Mouse (Mus musculus) urinary bladder, postnatal 14 days (tissue): ENCODE results near the gene Zzef1.

Source experiments
- DNase-seq: peaks from one replicate; pipeline ENCODE4 v3.0.0; 2021; ENCODE audit warnings: low spot score

Zzef1 gene

DNA sequence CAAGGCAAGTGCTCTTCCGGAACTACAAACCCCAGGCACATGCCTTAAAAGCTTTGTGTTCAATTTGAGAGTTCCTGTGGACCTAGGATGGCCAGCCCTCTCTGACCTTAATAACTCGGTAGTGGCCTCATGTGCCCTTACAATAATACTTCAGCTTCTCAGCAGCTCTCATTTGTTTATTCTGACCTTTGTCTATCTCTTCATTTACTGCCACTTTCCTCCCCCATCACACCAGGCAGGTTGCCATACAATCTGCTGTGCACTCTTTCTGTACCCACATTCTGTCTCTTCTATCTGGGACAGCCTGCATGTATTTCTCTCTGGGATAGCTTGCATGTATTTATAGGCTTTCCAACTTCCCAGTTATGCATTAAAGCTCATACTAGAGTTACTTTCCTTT is 10.5 kb downstream of the Zzef1 start:
- no peak for DNase-seq

- no peak for DNase-seq
Measured at GRCm38 (mm10) chr11:72807992-72808391, 12.0 kb downstream of the Zzef1 start.

DNA sequence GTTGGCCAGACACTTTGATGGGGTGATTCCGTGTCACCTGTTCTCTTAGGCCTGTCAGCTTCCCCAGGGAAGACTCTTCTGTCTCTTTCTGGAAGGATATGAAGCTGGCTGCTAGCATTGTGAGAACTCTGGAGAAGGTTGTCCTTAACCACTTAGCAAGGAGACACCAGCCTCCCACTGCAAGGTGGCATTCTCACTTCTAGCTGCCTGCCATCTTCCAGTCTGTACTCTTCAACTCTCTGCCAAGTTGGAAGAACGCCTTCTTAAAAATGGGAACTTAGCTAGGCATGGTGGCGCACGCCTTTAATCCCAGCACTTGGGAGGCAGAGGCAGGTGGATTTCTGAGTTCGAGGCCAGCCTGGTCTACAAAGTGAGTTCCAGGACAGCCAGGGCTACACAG is 17.7 kb downstream of the Zzef1 start:
- DNase-seq, result no peak

DNA sequence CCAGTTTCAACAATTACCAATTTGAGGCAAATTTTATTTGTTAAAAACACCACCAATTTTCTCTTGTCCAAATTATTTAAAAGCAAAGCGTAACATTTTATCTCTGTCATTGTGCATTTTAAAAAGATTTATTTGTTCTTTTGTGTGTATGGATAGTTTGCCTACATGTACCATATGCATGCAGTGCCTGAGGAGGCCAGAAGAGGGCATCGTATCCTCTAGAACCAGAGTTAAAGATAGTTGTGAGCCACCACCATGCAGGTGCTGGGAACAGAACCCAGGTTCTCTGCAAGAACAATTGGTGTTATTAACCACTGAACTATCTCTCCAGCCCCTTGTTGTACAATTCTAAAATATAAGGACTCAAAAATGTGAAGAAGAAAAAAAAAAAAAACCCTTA is 18.2 kb downstream of the Zzef1 start:
- no peak for DNase-seq

DNA sequence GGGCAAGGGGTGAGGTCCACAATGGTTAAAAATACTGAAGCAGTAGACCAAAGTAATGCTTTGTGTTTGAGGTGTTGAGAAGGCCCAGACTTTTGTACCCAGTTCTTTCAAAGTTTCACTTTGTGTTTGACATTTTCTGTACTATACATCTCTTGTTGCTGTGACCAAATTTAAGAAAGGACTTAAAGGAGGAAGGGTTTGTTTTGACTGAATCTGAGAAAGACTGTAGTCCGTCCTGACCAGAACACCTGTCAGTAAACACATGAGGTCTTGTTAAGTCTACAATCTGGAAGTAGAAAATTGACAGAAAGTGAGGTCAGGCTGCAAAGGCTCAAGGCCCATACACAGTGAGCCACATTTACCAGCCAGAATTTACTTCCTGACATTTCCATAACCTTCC is 20.8 kb downstream of the Zzef1 start:
- no peak for DNase-seq

- DNase-seq, result no peak
Measured at GRCm38 (mm10) chr11:72818067-72818466, 22.0 kb downstream of the Zzef1 start.

- DNase-seq, result no peak
Measured at GRCm38 (mm10) chr11:72821041-72821440, 25.0 kb downstream of the Zzef1 start.

GRCm38 (mm10) chr11:72829869-72830268 is 33.8 kb downstream of the Zzef1 start:
- no peak for DNase-seq

DNA sequence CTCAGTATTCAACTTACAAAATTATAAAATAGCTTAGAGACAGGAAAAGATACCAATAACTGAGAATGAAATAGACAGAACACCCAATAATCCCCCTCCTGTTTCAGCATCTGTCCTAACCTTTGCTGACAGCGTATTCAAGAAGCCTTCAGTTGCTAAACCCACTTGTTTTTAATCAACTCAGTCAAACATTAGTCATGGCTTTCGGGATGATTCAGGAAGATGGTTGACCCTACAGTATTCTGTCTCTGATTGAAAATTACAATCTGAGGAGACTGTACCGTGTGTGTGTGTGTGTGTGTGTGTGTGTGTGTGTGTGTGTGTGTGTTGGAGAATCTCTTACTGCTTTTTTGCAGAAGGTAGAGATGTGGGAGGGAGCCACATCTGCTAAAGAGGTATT is 46.7 kb downstream of the Zzef1 start:
- DNase-seq, result no peak

- peak; percentile 11 for DNase-seq
Measured at GRCm38 (mm10) chr11:72843576-72843975, 47.5 kb downstream of the Zzef1 start.

DNA sequence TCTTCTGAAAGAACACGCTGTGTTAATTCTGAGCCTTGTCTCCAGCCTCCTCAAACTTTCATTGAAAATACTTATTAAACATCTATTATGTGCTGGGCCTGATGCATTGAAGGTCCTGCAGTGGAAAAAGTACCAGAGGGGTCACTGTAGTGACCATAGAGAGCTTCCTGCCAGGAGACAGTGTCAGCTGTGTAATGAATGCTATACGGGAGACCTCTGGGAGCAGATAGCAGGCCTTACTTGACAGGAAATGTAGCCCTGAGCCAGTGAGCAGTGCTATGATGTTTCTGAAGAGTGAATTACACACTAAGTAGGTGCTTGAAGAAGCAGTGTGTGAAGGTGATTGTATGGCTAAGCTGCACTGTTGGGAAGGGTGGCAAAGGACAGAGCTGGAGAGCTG is 49.5 kb downstream of the Zzef1 start:
- DNase-seq, result no peak

DNA sequence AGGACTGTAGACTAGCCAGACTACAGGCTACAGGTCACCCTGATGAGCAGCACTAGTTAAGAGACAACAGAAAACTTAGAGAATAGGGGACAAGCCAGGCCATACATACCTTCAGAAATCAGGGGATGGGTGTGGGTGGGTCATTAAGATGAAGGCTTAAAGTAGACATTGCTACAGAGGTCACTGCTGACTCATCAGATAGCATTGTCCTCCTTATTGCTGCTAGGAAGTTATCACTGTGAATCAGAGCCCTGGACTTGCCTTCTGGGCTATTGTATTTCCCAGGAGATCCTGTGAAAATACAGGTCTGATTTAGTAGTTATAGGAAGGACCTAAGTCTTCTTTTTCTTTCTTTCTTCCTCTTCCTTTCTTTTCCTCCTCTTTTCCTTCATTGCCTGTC is 50.7 kb downstream of the Zzef1 start:
- DNase-seq, result no peak

GRCm38 (mm10) chr11:72847831-72848628 is 52.0 kb downstream of the Zzef1 start:
- no peak for DNase-seq

GRCm38 (mm10) chr11:72850419-72851131 is 54.5 kb downstream of the Zzef1 start:
- no peak for DNase-seq

GRCm38 (mm10) chr11:72851214-72851613 is 55.2 kb downstream of the Zzef1 start:
- no peak for DNase-seq

GRCm38 (mm10) chr11:72852122-72852521 is 56.1 kb downstream of the Zzef1 start:
- no peak for DNase-seq

DNA sequence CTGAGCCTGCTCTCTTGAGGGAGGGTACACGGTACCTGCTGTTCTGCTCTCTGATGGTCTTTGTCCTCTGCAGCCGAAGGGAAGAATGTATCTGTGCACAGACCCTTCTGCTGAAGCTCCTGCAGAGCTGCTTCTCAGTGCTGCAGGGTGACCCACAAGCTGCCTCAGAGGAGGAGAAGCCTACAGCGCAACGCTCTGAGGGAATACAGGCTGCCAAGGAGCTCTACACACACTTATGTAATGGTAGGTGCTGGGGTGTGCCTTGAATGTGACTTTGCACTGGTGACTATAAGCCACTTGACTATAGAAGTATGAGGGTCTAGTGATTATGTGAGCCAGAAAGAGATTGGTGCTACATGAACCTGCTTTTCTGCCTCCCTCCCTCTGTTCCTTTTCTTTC is 57.1 kb downstream of the Zzef1 start:
- DNase-seq, result no peak

DNA sequence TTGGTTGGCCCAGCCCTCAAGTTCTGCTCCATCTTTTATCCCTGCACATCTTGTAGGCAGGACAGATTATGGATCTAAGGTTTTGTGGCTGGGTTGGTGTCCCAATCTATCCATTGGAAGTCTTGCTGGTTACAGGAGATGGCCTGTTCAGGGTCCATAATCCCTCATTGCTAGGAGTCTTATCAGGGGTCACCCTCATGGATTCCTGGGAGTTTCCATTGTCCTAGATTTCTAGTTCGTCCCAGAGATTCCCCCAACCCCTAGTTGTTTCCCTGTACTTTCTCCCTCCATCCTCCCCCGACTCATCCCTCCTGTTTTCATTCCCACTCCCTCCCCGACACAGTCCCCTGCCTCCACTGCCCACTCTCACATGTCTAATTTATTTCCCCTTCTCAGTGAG is 58.2 kb downstream of the Zzef1 start:
- no peak for DNase-seq

GRCm38 (mm10) chr11:72856764-72857163 is 60.7 kb downstream of the Zzef1 start:
- DNase-seq, result no peak

DNA sequence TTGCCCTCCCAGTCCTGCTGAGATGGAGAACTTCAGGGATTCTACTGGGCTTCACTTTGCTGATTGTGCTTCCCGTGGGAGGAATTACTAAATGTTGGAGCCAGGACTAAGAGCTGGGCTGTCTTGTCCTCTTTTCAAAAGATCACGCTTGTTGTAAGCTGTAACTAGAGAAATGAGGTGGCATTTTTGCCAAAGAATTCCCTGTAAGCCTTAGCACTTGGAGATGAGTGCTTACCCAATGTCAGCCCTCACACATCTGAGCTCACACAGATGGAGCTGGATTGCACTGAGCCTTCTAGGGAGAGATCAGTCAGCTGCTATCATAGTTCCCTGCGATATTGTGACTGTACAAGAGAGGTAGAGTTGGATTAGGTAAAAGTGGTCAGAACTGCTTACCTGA is 65.2 kb downstream of the Zzef1 start:
- no peak for DNase-seq

DNA sequence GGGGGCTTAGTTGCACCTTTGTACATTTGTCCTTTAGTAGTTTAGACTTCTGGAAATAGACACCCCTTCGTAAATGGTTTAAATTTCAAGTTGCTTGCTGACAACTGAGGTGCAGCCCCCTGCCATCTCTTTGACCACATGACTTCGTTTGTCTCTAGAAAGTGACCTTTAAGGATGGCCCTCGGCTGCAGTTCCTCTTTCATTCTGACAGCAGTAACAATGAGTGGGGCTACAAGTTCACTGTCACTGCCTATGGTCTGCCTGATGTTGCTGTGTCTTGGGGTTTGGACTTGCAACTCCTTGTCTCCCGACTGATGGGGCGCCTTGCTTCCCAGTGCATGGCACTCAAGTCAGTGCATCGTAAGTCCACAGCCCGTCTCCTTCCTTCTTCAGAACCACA is 70.4 kb downstream of the Zzef1 start:
- DNase-seq, result no peak

DNA sequence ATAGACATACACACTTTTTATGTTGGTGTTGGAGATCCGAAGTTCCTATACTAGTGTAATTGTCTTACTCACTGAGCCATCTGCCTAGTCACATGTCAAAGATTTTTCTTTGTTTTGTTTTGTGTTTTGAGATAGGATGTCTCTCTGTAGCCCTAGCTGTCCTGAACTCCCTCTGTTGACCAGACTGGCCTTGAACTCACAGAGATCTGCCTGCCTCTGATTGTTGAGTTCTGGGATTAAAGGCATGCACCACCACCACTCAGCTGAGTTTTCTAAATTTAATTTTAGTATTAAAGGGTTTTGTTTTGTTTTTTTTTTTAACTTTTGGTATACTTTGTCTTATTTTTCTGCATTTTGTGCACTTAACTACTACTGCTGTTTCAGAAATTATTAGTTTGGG is 76.0 kb downstream of the Zzef1 start:
- no peak for DNase-seq

DNA sequence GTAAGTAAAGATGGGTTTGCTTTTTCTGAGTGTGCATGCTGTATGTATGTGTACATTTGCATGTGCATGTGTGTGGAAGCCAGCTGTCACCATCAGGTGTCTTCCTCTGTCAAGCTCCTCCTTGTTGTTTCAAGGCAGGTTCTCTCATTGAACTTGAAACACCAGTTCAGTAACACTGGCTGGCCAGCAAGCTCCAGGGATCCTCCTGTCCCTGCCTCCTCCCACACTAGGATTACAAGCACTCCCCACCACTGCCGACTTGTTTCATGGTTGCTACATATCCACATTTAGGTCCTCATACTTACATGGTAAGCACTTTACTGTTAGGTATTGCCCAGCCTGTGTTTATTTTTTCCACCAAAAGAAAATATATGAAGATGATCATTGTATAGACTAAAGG is 96.6 kb downstream of the Zzef1 start:
- no peak for DNase-seq

DNA sequence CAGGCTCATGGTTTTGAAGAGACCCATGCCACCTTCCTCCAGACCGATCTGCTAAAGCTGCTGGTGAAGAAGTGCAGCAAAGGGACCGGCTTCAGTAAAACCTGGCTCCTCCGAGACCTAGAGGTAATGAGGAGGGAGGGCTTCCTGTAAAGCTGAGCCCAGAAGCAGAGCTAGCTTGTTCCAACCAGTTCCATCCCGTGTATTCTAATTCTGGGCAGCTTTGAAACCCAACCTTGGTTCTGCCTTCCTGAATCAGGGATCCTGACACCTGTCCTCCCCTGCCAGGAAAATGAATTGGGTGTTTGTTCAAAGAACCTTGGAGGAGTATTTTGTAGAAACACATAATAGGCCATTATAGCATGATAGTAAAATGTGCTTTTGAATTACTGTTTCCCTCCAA is 112.4 kb downstream of the Zzef1 start:
- DNase-seq, result no peak
